Mouse (Mus musculus): ENCODE results near the gene Pick1. TPM values are rescaled to one million over a fixed set of nuclear protein-coding genes. Genes with fewer than 3 reads are reported as not detected.

The Pick1 gene
- polyA plus RNA-seq, 1 experiment: 82.6 TPM

- Histone ChIP-seq H3K4me1 (ENCODE audit: control insufficient read depth, insufficient read depth, low read length) (no peaks in the 10 kb centered on the region), H3K4me3 (ENCODE audit: insufficient read depth, low read length) (no peak overlapping the region)
These were observed 33.4 kb downstream of the Pick1 start for GRCm38 (mm10) chr15:79262375-79262774.

GRCm38 (mm10) chr15:79262786-79263309, 33.9 kb downstream of the Pick1 start:
- H3K27ac ChIP-seq (ENCODE audit: insufficient read depth, low read length): no peak overlapping the region
- H3K4me1 ChIP-seq (ENCODE audit: control insufficient read depth, insufficient read depth, low read length): no peaks in the 10 kb centered on the region
- no peak overlapping the region for H3K4me3 ChIP-seq (ENCODE audit: insufficient read depth, low read length)
- TF ChIP-seq CTCF (IDR thresholded peaks at IDR 0.05; ENCODE audit: extremely low read depth, insufficient read depth, low read length) (no peak), POLR2A (IDR thresholded peaks at IDR 0.05; ENCODE audit: extremely low read depth, insufficient read depth, low read length) (no peak)

More at GRCm38 (mm10) chr15:79262375-79262774, 33.4 kb downstream of the Pick1 start:
- TF ChIP-seq POLR2A (IDR thresholded peaks at IDR 0.05; ENCODE audit: extremely low read depth, insufficient read depth, low read length) (no peak), CTCF (IDR thresholded peaks at IDR 0.05; ENCODE audit: extremely low read depth, insufficient read depth, low read length) (no peak)
- no peak overlapping the region for H3K27ac ChIP-seq (ENCODE audit: insufficient read depth, low read length)

- no peaks in the 10 kb centered on the region for H3K4me1 ChIP-seq (ENCODE audit: control insufficient read depth, insufficient read depth, low read length)
- H3K27ac ChIP-seq (ENCODE audit: insufficient read depth, low read length): no peak overlapping the region
- TF ChIP-seq POLR2A (IDR thresholded peaks at IDR 0.05; ENCODE audit: extremely low read depth, insufficient read depth, low read length) (no peak), CTCF (IDR thresholded peaks at IDR 0.05; ENCODE audit: extremely low read depth, insufficient read depth, low read length) (no peak)
- no peak overlapping the region for H3K4me3 ChIP-seq (ENCODE audit: insufficient read depth, low read length)
These were observed 34.8 kb downstream of the Pick1 start for GRCm38 (mm10) chr15:79263726-79264125.

- Histone ChIP-seq H3K4me3 (ENCODE audit: insufficient read depth, low read length) (no peak overlapping the region), H3K27ac (ENCODE audit: insufficient read depth, low read length) (no peak overlapping the region)
These were observed 36.4 kb downstream of the Pick1 start for GRCm38 (mm10) chr15:79265384-79265783.

GRCm38 (mm10) chr15:79268521-79268920, 39.5 kb downstream of the Pick1 start:
- TF ChIP-seq POLR2A (IDR thresholded peaks at IDR 0.05; ENCODE audit: extremely low read depth, insufficient read depth, low read length): no peak
- TF ChIP-seq CTCF (IDR thresholded peaks at IDR 0.05; ENCODE audit: extremely low read depth, insufficient read depth, low read length): no peak
- Histone ChIP-seq H3K27ac (ENCODE audit: insufficient read depth, low read length) (no peak overlapping the region), H3K4me1 (ENCODE audit: control insufficient read depth, insufficient read depth, low read length) (no peaks in the 10 kb centered on the region), H3K4me3 (ENCODE audit: insufficient read depth, low read length) (no peak overlapping the region)

More at GRCm38 (mm10) chr15:79265384-79265783, 36.4 kb downstream of the Pick1 start:
- H3K4me1 ChIP-seq (ENCODE audit: control insufficient read depth, insufficient read depth, low read length): no peaks in the 10 kb centered on the region
- no peak for TF ChIP-seq POLR2A (IDR thresholded peaks at IDR 0.05; ENCODE audit: extremely low read depth, insufficient read depth, low read length)
- TF ChIP-seq CTCF (IDR thresholded peaks at IDR 0.05; ENCODE audit: extremely low read depth, insufficient read depth, low read length): no peak

- H3K4me1 ChIP-seq (ENCODE audit: control insufficient read depth, insufficient read depth, low read length): no peaks in the 10 kb centered on the region
- TF ChIP-seq POLR2A (IDR thresholded peaks at IDR 0.05; ENCODE audit: extremely low read depth, insufficient read depth, low read length) (no peak), CTCF (IDR thresholded peaks at IDR 0.05; ENCODE audit: extremely low read depth, insufficient read depth, low read length) (no peak)
- no peak overlapping the region for H3K27ac ChIP-seq (ENCODE audit: insufficient read depth, low read length)
- peak overlapping the region; percentile 22 for H3K4me3 ChIP-seq (ENCODE audit: insufficient read depth, low read length)
These were observed 41.5 kb downstream of the Pick1 start for GRCm38 (mm10) chr15:79270317-79271123.

GRCm38 (mm10) chr15:79271124-79271746, 42.3 kb downstream of the Pick1 start:
- no peak overlapping the region for H3K27ac ChIP-seq (ENCODE audit: insufficient read depth, low read length)

GRCm38 (mm10) chr15:79273020-79273419, 44.0 kb downstream of the Pick1 start:
- TF ChIP-seq CTCF (IDR thresholded peaks at IDR 0.05; ENCODE audit: extremely low read depth, insufficient read depth, low read length): no peak
- TF ChIP-seq POLR2A (IDR thresholded peaks at IDR 0.05; ENCODE audit: extremely low read depth, insufficient read depth, low read length): no peak
- H3K4me1 ChIP-seq (ENCODE audit: control insufficient read depth, insufficient read depth, low read length): no peaks in the 10 kb centered on the region

More at GRCm38 (mm10) chr15:79271124-79271746, 42.3 kb downstream of the Pick1 start:
- H3K4me3 ChIP-seq (ENCODE audit: insufficient read depth, low read length): peak overlapping the region; percentile 22
- TF ChIP-seq POLR2A (IDR thresholded peaks at IDR 0.05; ENCODE audit: extremely low read depth, insufficient read depth, low read length): no peak
- TF ChIP-seq CTCF (IDR thresholded peaks at IDR 0.05; ENCODE audit: extremely low read depth, insufficient read depth, low read length): peak; percentile 69
- no peaks in the 10 kb centered on the region for H3K4me1 ChIP-seq (ENCODE audit: control insufficient read depth, insufficient read depth, low read length)

GRCm38 (mm10) chr15:79277728-79278127, 48.8 kb downstream of the Pick1 start:
- no peak overlapping the region for H3K4me3 ChIP-seq (ENCODE audit: insufficient read depth, low read length)
- H3K27ac ChIP-seq (ENCODE audit: insufficient read depth, low read length): no peak overlapping the region
- no peaks in the 10 kb centered on the region for H3K4me1 ChIP-seq (ENCODE audit: control insufficient read depth, insufficient read depth, low read length)
- no peak for TF ChIP-seq CTCF (IDR thresholded peaks at IDR 0.05; ENCODE audit: extremely low read depth, insufficient read depth, low read length)
- TF ChIP-seq POLR2A (IDR thresholded peaks at IDR 0.05; ENCODE audit: extremely low read depth, insufficient read depth, low read length): no peak

More at GRCm38 (mm10) chr15:79273020-79273419, 44.0 kb downstream of the Pick1 start:
- Histone ChIP-seq H3K4me3 (ENCODE audit: insufficient read depth, low read length) (no peak overlapping the region), H3K27ac (ENCODE audit: insufficient read depth, low read length) (no peak overlapping the region)
